Mouse (Mus musculus): ENCODE results near the gene Cyp4v3. TPM values are rescaled to one million over a fixed set of nuclear protein-coding genes. Genes with fewer than 3 reads are reported as not detected.

Gene Cyp4v3
- polyA plus RNA-seq, 1 experiment from 2014 or later: 2.3 TPM

- no peaks in the 10 kb centered on the region for H3K4me1 ChIP-seq (replicated peaks)
- no peak overlapping the region for H3K4me2 ChIP-seq (replicated peaks)
- no peak overlapping the region for H3K9ac ChIP-seq (replicated peaks)
- no peak overlapping the region for H3K4me3 ChIP-seq (replicated peaks)
- no peak for ATAC-seq
- H3K36me3 ChIP-seq: no peaks in the 10 kb centered on the region
- no peaks in the 10 kb centered on the region; the same call in 1 of the 2 replicates for H3K9me3 ChIP-seq
- 90% methylated on average over 4 of the region's 4 CpGs for WGBS
- H3K27ac ChIP-seq: no peak overlapping the region
- no peaks in the 10 kb centered on the region for H3K27me3 ChIP-seq
These were observed 68.1 kb downstream of the Cyp4v3 start for GRCm38 (mm10) chr8:45264918-45265317.

GRCm38 (mm10) chr8:45262851-45263250, 70.2 kb downstream of the Cyp4v3 start:
- Histone ChIP-seq H3K4me2 (replicated peaks) (no peak overlapping the region), H3K27ac (no peak overlapping the region), H3K9me3 (no peaks in the 10 kb centered on the region; the same call in 1 of the 2 replicates), H3K27me3 (no peaks in the 10 kb centered on the region), H3K4me1 (replicated peaks) (no peaks in the 10 kb centered on the region), H3K36me3 (no peaks in the 10 kb centered on the region), H3K4me3 (replicated peaks) (no peak overlapping the region), H3K9ac (replicated peaks) (no peak overlapping the region)
- 92% methylated on average over 3 of the region's 3 CpGs for WGBS
- ATAC-seq: no peak

GRCm38 (mm10) chr8:45261920-45262319, 71.1 kb downstream of the Cyp4v3 start, which contains the start of gene F11:
TSS of gene F11 (minus strand) at chr8:45262031.
- no peak within 1 kb of the TSS for H3K4me2 ChIP-seq (replicated peaks)
- no peak within 1 kb of the TSS for H3K9ac ChIP-seq (replicated peaks)
- H3K4me3 ChIP-seq (replicated peaks): no peak within 1 kb of the TSS
- ATAC-seq: no peak
- no peaks in the 10 kb centered on the region for H3K4me1 ChIP-seq (replicated peaks)
- no peaks in the 10 kb centered on the region for H3K36me3 ChIP-seq
- no peak within 1 kb of the TSS for H3K27ac ChIP-seq
- no peaks in the 10 kb centered on the region; the same call in 1 of the 2 replicates for H3K9me3 ChIP-seq
- 90% methylated on average over 10 of the region's 10 CpGs for WGBS
- no peaks in the 10 kb centered on the region for H3K27me3 ChIP-seq

- H3K4me2 ChIP-seq (replicated peaks): no peak overlapping the region
- no peaks in the 10 kb centered on the region for H3K27me3 ChIP-seq
- 84% methylated on average over 8 of the region's 8 CpGs for WGBS
- no peak overlapping the region for H3K4me3 ChIP-seq (replicated peaks)
- H3K4me1 ChIP-seq (replicated peaks): no peaks in the 10 kb centered on the region
- no peak for ATAC-seq
- H3K36me3 ChIP-seq: no peaks in the 10 kb centered on the region
- H3K9me3 ChIP-seq: no peaks in the 10 kb centered on the region
- H3K9ac ChIP-seq (replicated peaks): no peak overlapping the region
- H3K27ac ChIP-seq: no peak overlapping the region
These were observed 74.6 kb downstream of the Cyp4v3 start for GRCm38 (mm10) chr8:45258421-45258820.

- Histone ChIP-seq H3K36me3 (no peaks in the 10 kb centered on the region), H3K9me3 (no peaks in the 10 kb centered on the region), H3K4me3 (replicated peaks) (no peak overlapping the region), H3K4me2 (replicated peaks) (no peak overlapping the region), H3K27ac (no peak overlapping the region), H3K4me1 (replicated peaks) (no peaks in the 10 kb centered on the region), H3K9ac (replicated peaks) (no peak overlapping the region), H3K27me3 (no peaks in the 10 kb centered on the region)
- ATAC-seq: no peak
- 90% methylated on average over 12 of the region's 12 CpGs for WGBS
These were observed 78.0 kb downstream of the Cyp4v3 start for GRCm38 (mm10) chr8:45255040-45255439.

Other genes starting within 250 kb of the Cyp4v3 start
- gene F11, start 71.2 kb downstream of the Cyp4v3 start, polyA plus RNA-seq (2015; fragmentation: Nextera tagmentation; extraction: Ambion mirVana): 0.07 TPM in 1 of 2 replicates, not detected in the other
- 0.04 TPM in 1 of 2 replicates, not detected in the other for gene Klkb1, start 38.4 kb downstream of the Cyp4v3 start, polyA plus RNA-seq (2015; fragmentation: Nextera tagmentation; extraction: Ambion mirVana)
- gene Gm45753, start 24.8 kb downstream of the Cyp4v3 start, polyA plus RNA-seq (2015; fragmentation: Nextera tagmentation; extraction: Ambion mirVana): not detected in 2 replicates
- 4.9 TPM in 2 replicates for gene Fam149a, start 49.1 kb upstream of the Cyp4v3 start, polyA plus RNA-seq (2015; fragmentation: Nextera tagmentation; extraction: Ambion mirVana)
- 0.46 and 1.0 TPM in 2 replicates for gene Tlr3, start 77.9 kb upstream of the Cyp4v3 start, polyA plus RNA-seq (2015; fragmentation: Nextera tagmentation; extraction: Ambion mirVana)
- gene Sorbs2, start 174.6 kb upstream of the Cyp4v3 start, polyA plus RNA-seq (2015; fragmentation: Nextera tagmentation; extraction: Ambion mirVana): 77.9 and 79.9 TPM in 2 replicates